Mouse (Mus musculus) ES-E14 (cell line): ENCODE data around the gene Gab1.
A peak's percentile ranks its signal among the peaks of the same experiment; 100 is the strongest.

Experiments used
- HCFC1 ChIP-seq: IDR thresholded peaks from 2 replicates; pipeline ENCODE4 v1.6.1; 2012; ENCODE audit warnings: low read length, inconsistent platforms, borderline replicate concordance; ENCODE audit not compliant: insufficient read depth
- ZC3H11A ChIP-seq: IDR thresholded peaks from 2 replicates; pipeline ENCODE4 v1.6.1; 2012; ENCODE audit warnings: low read depth, mild to moderate bottlenecking, inconsistent platforms, low read length, borderline replicate concordance

DNA sequence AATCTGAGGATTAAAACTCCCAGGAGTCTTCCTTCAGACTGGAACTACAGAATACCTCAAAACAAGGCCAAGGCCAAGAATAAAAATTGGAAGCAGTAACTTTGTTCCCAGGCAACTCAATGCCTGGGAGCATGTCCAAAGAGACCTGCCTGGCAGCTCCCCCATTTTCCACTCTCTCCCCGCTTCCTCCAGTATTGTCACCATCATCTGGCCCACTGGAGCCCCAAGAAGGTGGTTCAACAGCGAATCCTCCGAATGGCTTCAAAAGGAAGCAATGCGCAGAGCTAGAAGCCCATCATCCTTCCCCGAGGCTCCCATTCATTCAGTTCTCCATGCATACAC is 142.3 kb downstream of the Gab1 start:
- TF ChIP-seq HCFC1 (0 out of 2 replicates have a peak, but pooled peaks have one; percentile 14), ZC3H11A (no peak)
